Mouse (Mus musculus): ENCODE data around the gene Gfod2. TPM values are rescaled to one million over a fixed set of nuclear protein-coding genes. Genes with fewer than 3 reads are reported as not detected.

The Gfod2 gene
- total and polyA plus RNA-seq, 3 experiments = 7.0 to 8.3 TPM; not detected in 1

- Histone ChIP-seq H3K4me1 (ENCODE audit: control insufficient read depth in 1 of 2, insufficient read depth in 2 of 2, low read length in 2 of 2) (no peaks in the 10 kb centered on the region), H3K4me3 (ENCODE audit: control insufficient read depth in 1 of 2, insufficient read depth in 1 of 2, low read depth in 2 of 2, low read length in 2 of 2) (no peak overlapping the region), H3K9ac (ENCODE audit: control insufficient read depth, low read depth, low read length, poor library complexity, severe bottlenecking) (no peak overlapping the region), H3K27me3 (ENCODE audit: control insufficient read depth in 1 of 2, insufficient read depth in 2 of 2, low read length in 2 of 2) (no peaks in the 10 kb centered on the region), H3K36me3 (ENCODE audit: control insufficient read depth in 1 of 2, insufficient read depth in 2 of 2, low read length in 2 of 2) (peaks cover 0 to 5% of the 10 kb centered on the region in 2 experiments; a peak in 2 of 4 replicates), H3K9me3 (replicated peaks; ENCODE audit: insufficient read depth, low read length) (no peaks in the 10 kb centered on the region), H3K79me2 (ENCODE audit: control insufficient read depth, insufficient read depth, low read length, poor library complexity) (no peaks in the 10 kb centered on the region), H3K27ac (ENCODE audit: control insufficient read depth, low read depth, low read length) (no peak overlapping the region)
- no peak for DNase-seq (ENCODE audit: low read depth, low spot score)
- TF ChIP-seq GABPA (IDR thresholded peaks at IDR 0.05; ENCODE audit: low read depth, low read length) (no peak), ELF1 (IDR thresholded peaks at IDR 0.05; ENCODE audit: low read depth, low read length) (no peak), MAX (IDR thresholded peaks at IDR 0.05; ENCODE audit: low read length) (no peak), TBP (IDR thresholded peaks at IDR 0.05; ENCODE audit: low read depth, low read length) (no peak), ZNF384 (IDR thresholded peaks at IDR 0.05; ENCODE audit: low read depth, low read length) (no peak), EP300 (IDR thresholded peaks at IDR 0.05; ENCODE audit: low read depth in 1 of 2, low read length in 2 of 2) (no peak), POLR2A (IDR thresholded peaks at IDR 0.05; ENCODE audit: control insufficient read depth in 1 of 2, insufficient read depth in 1 of 2, low read depth in 1 of 2, low read length in 2 of 2, poor library complexity in 1 of 2) (no peak), CHD1 (IDR thresholded peaks at IDR 0.05; ENCODE audit: low read depth, low read length) (no peak), ETS1 (IDR thresholded peaks at IDR 0.05; ENCODE audit: low read depth, low read length) (no peak), E2F4 (IDR thresholded peaks at IDR 0.05; ENCODE audit: borderline replicate concordance, low read depth, low read length) (no peak), SIN3A (IDR thresholded peaks at IDR 0.05; ENCODE audit: low read length) (no peak), CTCF (IDR thresholded peaks at IDR 0.05 in 2 of 3, conservative IDR thresholded peaks at IDR 0.05 in 1 of 3; ENCODE audit: control insufficient read depth in 1 of 3, insufficient read depth in 1 of 3, low read depth in 2 of 3, low read length in 3 of 3, poor library complexity in 1 of 3, severe bottlenecking in 1 of 3) (no peak), POLR2AphosphoS2 (IDR thresholded peaks at IDR 0.05; ENCODE audit: low read length) (no peak), TCF12 (IDR thresholded peaks at IDR 0.05; ENCODE audit: low read depth, low read length) (no peak), MAFK (IDR thresholded peaks at IDR 0.05; ENCODE audit: borderline replicate concordance, low read depth, low read length) (no peak), MYC (IDR thresholded peaks at IDR 0.05; ENCODE audit: low read depth, low read length) (no peak)
Measured at GRCm38 (mm10) chr8:105685325-105685724, 73.1 kb downstream of the Gfod2 start.

DNA sequence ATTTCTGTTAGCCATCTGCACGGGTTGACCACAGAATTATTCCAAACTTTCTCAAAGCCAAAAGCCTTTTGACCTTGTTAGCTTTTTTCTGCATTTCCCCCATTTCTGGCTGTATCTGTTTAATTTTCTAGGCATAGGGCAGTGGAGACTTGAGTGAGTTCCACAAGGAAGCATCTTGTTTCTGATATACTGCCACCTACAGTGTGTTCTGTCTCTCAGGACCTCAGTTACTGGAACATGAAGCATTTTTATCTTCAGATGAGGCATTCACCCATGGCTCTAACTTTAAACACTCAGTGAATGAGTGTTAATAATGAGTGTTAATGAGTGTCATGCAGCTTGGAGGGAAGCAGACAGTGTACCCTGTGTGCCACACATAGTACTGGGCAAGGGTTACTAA lies 80.6 kb downstream of the Gfod2 start:
- Histone ChIP-seq H3K4me3 (ENCODE audit: control insufficient read depth in 1 of 2, insufficient read depth in 1 of 2, low read depth in 2 of 2, low read length in 2 of 2) (no peak overlapping the region), H3K27ac (ENCODE audit: control insufficient read depth, low read depth, low read length) (no peak overlapping the region), H3K4me1 (ENCODE audit: control insufficient read depth in 1 of 2, insufficient read depth in 2 of 2, low read length in 2 of 2) (no peaks in the 10 kb centered on the region), H3K79me2 (ENCODE audit: control insufficient read depth, insufficient read depth, low read length, poor library complexity) (no peaks in the 10 kb centered on the region), H3K36me3 (ENCODE audit: control insufficient read depth in 1 of 2, insufficient read depth in 2 of 2, low read length in 2 of 2) (peaks cover 0 to 57% of the 10 kb centered on the region in 2 experiments; a peak in 2 of 4 replicates), H3K9ac (ENCODE audit: control insufficient read depth, low read depth, low read length, poor library complexity, severe bottlenecking) (no peak overlapping the region), H3K9me3 (replicated peaks; ENCODE audit: insufficient read depth, low read length) (no peaks in the 10 kb centered on the region), H3K27me3 (ENCODE audit: control insufficient read depth in 1 of 2, insufficient read depth in 2 of 2, low read length in 2 of 2) (no peaks in the 10 kb centered on the region)
- TF ChIP-seq CTCF (IDR thresholded peaks at IDR 0.05 in 2 of 3, conservative IDR thresholded peaks at IDR 0.05 in 1 of 3; ENCODE audit: control insufficient read depth in 1 of 3, insufficient read depth in 1 of 3, low read depth in 2 of 3, low read length in 3 of 3, poor library complexity in 1 of 3, severe bottlenecking in 1 of 3) = peak in 2 of 3 experiments; percentile 7 to 25; a peak in 2 of 6 replicates
- no peak for TF ChIP-seq E2F4 (IDR thresholded peaks at IDR 0.05; ENCODE audit: borderline replicate concordance, low read depth, low read length)
- TF ChIP-seq KAT2A (conservative IDR thresholded peaks at IDR 0.05; ENCODE audit: low read depth, low read length) = no peak
- TF ChIP-seq SMC3 (IDR thresholded peaks at IDR 0.05; ENCODE audit: low read depth, low read length) = peak; percentile 28
- no peak for DNase-seq (ENCODE audit: low read depth, low spot score)

Other genes starting within 250 kb of the Gfod2 start
- 0.27 TPM in 1 of 2 replicates, not detected in the other for gene Hsd11b2, start 239.9 kb downstream of the Gfod2 start, total RNA-seq (2012; rRNA removed)
- gene Hsd11b2, start 239.9 kb downstream of the Gfod2 start, polyA plus RNA-seq (2012; ENCODE audit: insufficient read depth in 1 of 2, insufficient read length in 2 of 2, low read depth in 1 of 2, low replicate concordance in 2 of 2, missing spikeins in 1 of 2) = 1 to 10 TPM in 1 of 2 experiments, not detected in 1; 2.1 TPM
- gene Atp6v0d1, start 192.6 kb downstream of the Gfod2 start, total RNA-seq (2012; rRNA removed) = 43.0 and 51.1 TPM in 2 replicates
- 10 to 100 TPM in 1 of 2 experiments, not detected in 1; 83.8 TPM for gene Atp6v0d1, start 192.6 kb downstream of the Gfod2 start, polyA plus RNA-seq (2012; ENCODE audit: insufficient read depth in 1 of 2, insufficient read length in 2 of 2, low read depth in 1 of 2, low replicate concordance in 2 of 2, missing spikeins in 1 of 2)
- 15.7 and 16.6 TPM in 2 replicates for gene Ripor1, start 153.4 kb downstream of the Gfod2 start, total RNA-seq (2012; rRNA removed)
- 100 to 1,000 TPM in 1 of 2 experiments, not detected in 1; 120 TPM for gene Ripor1, start 153.4 kb downstream of the Gfod2 start, polyA plus RNA-seq (2012; ENCODE audit: insufficient read depth in 1 of 2, insufficient read length in 2 of 2, low read depth in 1 of 2, low replicate concordance in 2 of 2, missing spikeins in 1 of 2)
- gene Ctcf, start 122.1 kb downstream of the Gfod2 start, total RNA-seq (2012; rRNA removed) = 36.4 and 40.7 TPM in 2 replicates
- gene Ctcf, start 122.1 kb downstream of the Gfod2 start, polyA plus RNA-seq (2012; ENCODE audit: insufficient read depth in 1 of 2, insufficient read length in 2 of 2, low read depth in 1 of 2, low replicate concordance in 2 of 2, missing spikeins in 1 of 2) = 100 to 1,000 TPM in 1 of 2 experiments, 10 to 100 TPM in 1; 87.1 to 670 TPM
- gene Agrp, start 121.3 kb downstream of the Gfod2 start, total RNA-seq (2012; rRNA removed) = not detected in 2 replicates
- under 1 TPM in 1 of 2 experiments, not detected in 1; 0.63 TPM for gene Agrp, start 121.3 kb downstream of the Gfod2 start, polyA plus RNA-seq (2012; ENCODE audit: insufficient read depth in 1 of 2, insufficient read length in 2 of 2, low read depth in 1 of 2, low replicate concordance in 2 of 2, missing spikeins in 1 of 2)
- gene Carmil2, start 72.4 kb downstream of the Gfod2 start, total RNA-seq (2012; rRNA removed) = 7.9 and 9.5 TPM in 2 replicates
- 10 to 100 TPM in 1 of 2 experiments, not detected in 1; 62.7 TPM for gene Carmil2, start 72.4 kb downstream of the Gfod2 start, polyA plus RNA-seq (2012; ENCODE audit: insufficient read depth in 1 of 2, insufficient read length in 2 of 2, low read depth in 1 of 2, low replicate concordance in 2 of 2, missing spikeins in 1 of 2)
- 7.5 and 9.3 TPM in 2 replicates for gene Acd, start 57.6 kb downstream of the Gfod2 start, total RNA-seq (2012; rRNA removed)
- gene Acd, start 57.6 kb downstream of the Gfod2 start, polyA plus RNA-seq (2012; ENCODE audit: insufficient read depth in 1 of 2, insufficient read length in 2 of 2, low read depth in 1 of 2, low replicate concordance in 2 of 2, missing spikeins in 1 of 2) = 10 to 100 TPM in 1 of 2 experiments, not detected in 1; 53.9 TPM
- gene Pard6a, start 57.5 kb downstream of the Gfod2 start, total RNA-seq (2012; rRNA removed) = 12.3 and 13.7 TPM in 2 replicates
- 10 to 100 TPM in 1 of 2 experiments, not detected in 1; 20.5 TPM for gene Pard6a, start 57.5 kb downstream of the Gfod2 start, polyA plus RNA-seq (2012; ENCODE audit: insufficient read depth in 1 of 2, insufficient read length in 2 of 2, low read depth in 1 of 2, low replicate concordance in 2 of 2, missing spikeins in 1 of 2)
- 0.13 and 0.23 TPM in 2 replicates for gene 4933405L10Rik, start 51.0 kb downstream of the Gfod2 start, total RNA-seq (2012; rRNA removed)
- under 1 TPM in 1 of 2 experiments, not detected in 1; 0.42 TPM for gene 4933405L10Rik, start 51.0 kb downstream of the Gfod2 start, polyA plus RNA-seq (2012; ENCODE audit: insufficient read depth in 1 of 2, insufficient read length in 2 of 2, low read depth in 1 of 2, low replicate concordance in 2 of 2, missing spikeins in 1 of 2)
- 22.0 TPM in 2 replicates for gene Enkd1, start 50.5 kb downstream of the Gfod2 start, total RNA-seq (2012; rRNA removed)
- gene Enkd1, start 50.5 kb downstream of the Gfod2 start, polyA plus RNA-seq (2012; ENCODE audit: insufficient read depth in 1 of 2, insufficient read length in 2 of 2, low read depth in 1 of 2, low replicate concordance in 2 of 2, missing spikeins in 1 of 2) = 10 to 100 TPM in 1 of 2 experiments, not detected in 1; 42.6 TPM
- 7.4 and 7.7 TPM in 2 replicates for gene Ranbp10, start 68.7 kb upstream of the Gfod2 start, total RNA-seq (2012; rRNA removed)
- gene Ranbp10, start 68.7 kb upstream of the Gfod2 start, polyA plus RNA-seq (2012; ENCODE audit: insufficient read depth in 1 of 2, insufficient read length in 2 of 2, low read depth in 1 of 2, low replicate concordance in 2 of 2, missing spikeins in 1 of 2) = 10 to 100 TPM in 1 of 2 experiments, not detected in 1; 22.1 TPM
- gene Tsnaxip1, start 69.1 kb upstream of the Gfod2 start, total RNA-seq (2012; rRNA removed) = not detected in 2 replicates
- gene Tsnaxip1, start 69.1 kb upstream of the Gfod2 start, polyA plus RNA-seq (2012; ENCODE audit: insufficient read depth in 1 of 2, insufficient read length in 2 of 2, low read depth in 1 of 2, low replicate concordance in 2 of 2, missing spikeins in 1 of 2) = under 1 TPM in 1 of 2 experiments, not detected in 1; 0.10 TPM
- 14.2 and 15.7 TPM in 2 replicates for gene Cenpt, start 94.6 kb upstream of the Gfod2 start, total RNA-seq (2012; rRNA removed)
- 10 to 100 TPM in 1 of 2 experiments, not detected in 1; 26.5 TPM for gene Cenpt, start 94.6 kb upstream of the Gfod2 start, polyA plus RNA-seq (2012; ENCODE audit: insufficient read depth in 1 of 2, insufficient read length in 2 of 2, low read depth in 1 of 2, low replicate concordance in 2 of 2, missing spikeins in 1 of 2)
- gene Thap11, start 96.5 kb upstream of the Gfod2 start, total RNA-seq (2012; rRNA removed) = 41.9 and 48.8 TPM in 2 replicates
- 10 to 100 TPM in 1 of 2 experiments, not detected in 1; 51.4 TPM for gene Thap11, start 96.5 kb upstream of the Gfod2 start, polyA plus RNA-seq (2012; ENCODE audit: insufficient read depth in 1 of 2, insufficient read length in 2 of 2, low read depth in 1 of 2, low replicate concordance in 2 of 2, missing spikeins in 1 of 2)
- gene Nutf2, start 101.9 kb upstream of the Gfod2 start, total RNA-seq (2012; rRNA removed) = 167 and 198 TPM in 2 replicates
- gene Nutf2, start 101.9 kb upstream of the Gfod2 start, polyA plus RNA-seq (2012; ENCODE audit: insufficient read depth in 1 of 2, insufficient read length in 2 of 2, low read depth in 1 of 2, low replicate concordance in 2 of 2, missing spikeins in 1 of 2) = 10 to 100 TPM in 1 of 2 experiments, not detected in 1; 28.0 TPM
- 44.5 and 46.1 TPM in 2 replicates for gene Edc4, start 122.2 kb upstream of the Gfod2 start, total RNA-seq (2012; rRNA removed)
- gene Edc4, start 122.2 kb upstream of the Gfod2 start, polyA plus RNA-seq (2012; ENCODE audit: insufficient read depth in 1 of 2, insufficient read length in 2 of 2, low read depth in 1 of 2, low replicate concordance in 2 of 2, missing spikeins in 1 of 2) = 10 to 100 TPM in 1 of 2 experiments, not detected in 1; 72.1 TPM
- gene Nrn1l, start 134.9 kb upstream of the Gfod2 start, total RNA-seq (2012; rRNA removed) = not detected in 2 replicates
- gene Nrn1l, start 134.9 kb upstream of the Gfod2 start, polyA plus RNA-seq (2012; ENCODE audit: insufficient read depth in 1 of 2, insufficient read length in 2 of 2, low read depth in 1 of 2, low replicate concordance in 2 of 2, missing spikeins in 1 of 2) = under 1 TPM in 1 of 2 experiments, not detected in 1; 0.39 TPM
- gene Pskh1, start 141.8 kb upstream of the Gfod2 start, total RNA-seq (2012; rRNA removed) = 11.5 and 12.9 TPM in 2 replicates
- 10 to 100 TPM in 1 of 2 experiments, not detected in 1; 26.2 TPM for gene Pskh1, start 141.8 kb upstream of the Gfod2 start, polyA plus RNA-seq (2012; ENCODE audit: insufficient read depth in 1 of 2, insufficient read length in 2 of 2, low read depth in 1 of 2, low replicate concordance in 2 of 2, missing spikeins in 1 of 2)
- gene Ctrl, start 175.2 kb upstream of the Gfod2 start, total RNA-seq (2012; rRNA removed) = 0.69 and 1.5 TPM in 2 replicates
- 1 to 10 TPM in 1 of 2 experiments, not detected in 1; 3.0 TPM for gene Ctrl, start 175.2 kb upstream of the Gfod2 start, polyA plus RNA-seq (2012; ENCODE audit: insufficient read depth in 1 of 2, insufficient read length in 2 of 2, low read depth in 1 of 2, low replicate concordance in 2 of 2, missing spikeins in 1 of 2)
- 228 and 275 TPM in 2 replicates for gene Psmb10, start 179.8 kb upstream of the Gfod2 start, total RNA-seq (2012; rRNA removed)
- gene Psmb10, start 179.8 kb upstream of the Gfod2 start, polyA plus RNA-seq (2012; ENCODE audit: insufficient read depth in 1 of 2, insufficient read length in 2 of 2, low read depth in 1 of 2, low replicate concordance in 2 of 2, missing spikeins in 1 of 2) = 100 to 1,000 TPM in 1 of 2 experiments, not detected in 1; 193 TPM
- 0.78 and 1.1 TPM in 2 replicates for gene Lcat, start 184.7 kb upstream of the Gfod2 start, total RNA-seq (2012; rRNA removed)
- 1 to 10 TPM in 1 of 2 experiments, not detected in 1; 2.5 TPM for gene Lcat, start 184.7 kb upstream of the Gfod2 start, polyA plus RNA-seq (2012; ENCODE audit: insufficient read depth in 1 of 2, insufficient read length in 2 of 2, low read depth in 1 of 2, low replicate concordance in 2 of 2, missing spikeins in 1 of 2)
- 22.2 and 25.6 TPM in 2 replicates for gene Slc12a4, start 207.4 kb upstream of the Gfod2 start, total RNA-seq (2012; rRNA removed)
- gene Slc12a4, start 207.4 kb upstream of the Gfod2 start, polyA plus RNA-seq (2012; ENCODE audit: insufficient read depth in 1 of 2, insufficient read length in 2 of 2, low read depth in 1 of 2, low replicate concordance in 2 of 2, missing spikeins in 1 of 2) = 10 to 100 TPM in 1 of 2 experiments, not detected in 1; 32.3 TPM
- gene Dpep3, start 220.8 kb upstream of the Gfod2 start, total RNA-seq (2012; rRNA removed) = not detected in 2 replicates
- under 1 TPM in 1 of 2 experiments, not detected in 1; 0.11 TPM for gene Dpep3, start 220.8 kb upstream of the Gfod2 start, polyA plus RNA-seq (2012; ENCODE audit: insufficient read depth in 1 of 2, insufficient read length in 2 of 2, low read depth in 1 of 2, low replicate concordance in 2 of 2, missing spikeins in 1 of 2)
- 8.6 and 9.2 TPM in 2 replicates for gene Dus2, start 232.7 kb upstream of the Gfod2 start, total RNA-seq (2012; rRNA removed)
- 10 to 100 TPM in 1 of 2 experiments, not detected in 1; 11.9 TPM for gene Dus2, start 232.7 kb upstream of the Gfod2 start, polyA plus RNA-seq (2012; ENCODE audit: insufficient read depth in 1 of 2, insufficient read length in 2 of 2, low read depth in 1 of 2, low replicate concordance in 2 of 2, missing spikeins in 1 of 2)
- not detected in 2 replicates for gene Dpep2nb, start 247.3 kb upstream of the Gfod2 start, total RNA-seq (2012; rRNA removed)
- under 1 TPM in 1 of 2 experiments, not detected in 1; 0.14 TPM for gene Dpep2nb, start 247.3 kb upstream of the Gfod2 start, polyA plus RNA-seq (2012; ENCODE audit: insufficient read depth in 1 of 2, insufficient read length in 2 of 2, low read depth in 1 of 2, low replicate concordance in 2 of 2, missing spikeins in 1 of 2)